Mouse (Mus musculus) neural tube, embryonic 14.5 days (tissue): Measurements from ENCODE around the gene Spag9. TPM values are rescaled to one million over a fixed set of nuclear protein-coding genes. Genes with fewer than 3 reads are reported as not detected.
"Not testable (repeated sequence)": the region's sequence is repeated elsewhere in the genome, so short reads cannot be mapped to it uniquely, and the experiment has no call there.

Experiments
- ATAC-seq: fragments of 200-750 bp; cut with Nextera tagmentation; 2 replicates; pipeline ENCODE4 v1.8.0; 2017; ENCODE audit warnings: low read depth, mild to moderate bottlenecking, moderate TSS enrichment, moderate library complexity
- H3K27ac ChIP-seq: fragments of 300-500 bp; sonication (generic); 2 replicates; pipeline ENCODE4 v1.5.1; 2014; ENCODE audit warnings: low read depth, mild to moderate bottlenecking, control low read depth, low read length, moderate library complexity, mixed read lengths
- H3K27me3 ChIP-seq: fragments of 300-500 bp; sonication (generic); 2 replicates; pipeline ENCODE4 v1.6.1; 2014; ENCODE audit warnings: low read length; ENCODE audit not compliant: control insufficient read depth, insufficient read depth
- H3K36me3 ChIP-seq: fragments of 300-500 bp; sonication (generic); 2 replicates; pipeline ENCODE4 v1.6.1; 2014; ENCODE audit warnings: low read length, mixed read lengths; ENCODE audit not compliant: control insufficient read depth, insufficient read depth
- H3K4me1 ChIP-seq: fragments of 300-500 bp; sonication (generic); 2 replicates; pipeline ENCODE4 v1.6.1; 2014; ENCODE audit warnings: low read length; ENCODE audit not compliant: control insufficient read depth, insufficient read depth
- H3K4me2 ChIP-seq: fragments of 300-500 bp; sonication (generic); 2 replicates; pipeline ENCODE4 v1.6.1; 2014; ENCODE audit warnings: mild to moderate bottlenecking, low read depth, low read length, control low read depth
- H3K4me3 ChIP-seq: fragments of 300-500 bp; sonication (generic); 2 replicates; pipeline ENCODE4 v1.5.1; 2014; ENCODE audit warnings: low read depth, low read length, control low read depth, mixed read lengths
- H3K9ac ChIP-seq: fragments of 300-500 bp; sonication (generic); replicated peaks from 2 replicates; pipeline ENCODE4 v1.6.1; 2014; ENCODE audit warnings: low read depth, mild to moderate bottlenecking, control low read depth, low read length, mixed read lengths
- H3K9me3 ChIP-seq: fragments of 300-500 bp; sonication (generic); 2 replicates; pipeline ENCODE4 v1.6.1; 2016; ENCODE audit warnings: low read length; ENCODE audit not compliant: control insufficient read depth
- WGBS: fragments of 180-500 bp; shearing (Covaris S2); extraction: QIAGEN DNeasy Blood & Tissue Kit; methylation state at CpG from one replicate; pipeline ENCODE4 v1.1.7; 2014; 5-methylcytosine and 5-hydroxymethylcytosine counted together
- polyA plus RNA-seq: library from polyadenylated mRNA; unstranded; fragments of >200 nt; fragmentation: Nextera tagmentation; extraction: Ambion mirVana; gene quantifications from 2 replicates; pipeline ENCODE4 v1.2.1, GENCODE M21; 2014

Spag9 gene
- polyA plus RNA-seq, 1 experiment from 2014 or later = 126 TPM

DNA sequence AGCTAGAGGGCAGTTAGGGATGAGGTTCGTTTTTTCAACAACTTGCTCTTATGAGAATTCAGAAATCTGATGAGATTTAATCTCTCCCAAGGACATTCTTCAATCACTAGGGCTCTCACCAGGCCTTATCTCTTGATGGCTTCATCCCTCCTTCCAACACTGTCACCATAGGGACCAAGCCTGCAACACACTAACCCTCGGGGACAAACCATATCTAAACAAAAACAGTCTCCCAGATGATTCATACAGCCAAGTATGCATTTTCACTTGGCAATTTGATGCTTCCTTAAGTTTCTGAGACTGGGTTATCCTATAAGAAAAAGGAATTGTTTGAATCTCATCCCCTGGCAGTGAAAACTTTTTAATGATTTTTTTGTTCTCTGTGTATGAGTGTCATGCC, 37.1 kb downstream of the Spag9 start:
- Histone ChIP-seq H3K4me1 (no peaks in the 10 kb centered on the region), H3K27ac (no peak overlapping the region), H3K4me3 (no peak overlapping the region), H3K36me3 (no peaks in the 10 kb centered on the region), H3K4me2 (no peak overlapping the region), H3K9ac (no peak overlapping the region), H3K9me3 (no peaks in the 10 kb centered on the region), H3K27me3 (no peaks in the 10 kb centered on the region)
- no peak for ATAC-seq
- 80% methylated on average over 2 of the region's 2 CpGs for WGBS

DNA sequence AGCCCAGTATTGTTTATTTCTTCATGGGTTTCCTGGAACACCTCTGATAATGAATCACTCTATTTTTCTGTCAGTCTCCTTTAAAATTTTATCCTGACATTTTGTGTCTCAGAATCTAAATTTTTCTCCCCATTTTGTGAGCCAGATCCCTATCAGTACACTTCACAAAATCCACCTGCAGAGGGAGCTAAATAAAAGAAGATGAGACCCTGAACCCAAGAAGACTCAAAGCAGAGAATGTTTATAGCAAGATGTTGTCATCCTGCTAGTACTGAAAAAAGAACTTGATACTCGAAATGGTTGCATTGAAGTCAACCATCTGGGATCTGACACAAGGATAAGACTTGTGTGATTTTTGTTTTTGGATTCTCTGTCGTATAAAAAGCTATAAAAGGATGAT, 40.1 kb downstream of the Spag9 start:
- Histone ChIP-seq H3K9ac (no peak overlapping the region), H3K36me3 (no peaks in the 10 kb centered on the region), H3K4me3 (no peak overlapping the region), H3K27me3 (no peaks in the 10 kb centered on the region), H3K27ac (no peak overlapping the region), H3K4me1 (no peaks in the 10 kb centered on the region), H3K9me3 (no peaks in the 10 kb centered on the region), H3K4me2 (no peak overlapping the region)
- ATAC-seq = no peak
- WGBS = 34% methylated on average over 2 of the region's 2 CpGs

DNA sequence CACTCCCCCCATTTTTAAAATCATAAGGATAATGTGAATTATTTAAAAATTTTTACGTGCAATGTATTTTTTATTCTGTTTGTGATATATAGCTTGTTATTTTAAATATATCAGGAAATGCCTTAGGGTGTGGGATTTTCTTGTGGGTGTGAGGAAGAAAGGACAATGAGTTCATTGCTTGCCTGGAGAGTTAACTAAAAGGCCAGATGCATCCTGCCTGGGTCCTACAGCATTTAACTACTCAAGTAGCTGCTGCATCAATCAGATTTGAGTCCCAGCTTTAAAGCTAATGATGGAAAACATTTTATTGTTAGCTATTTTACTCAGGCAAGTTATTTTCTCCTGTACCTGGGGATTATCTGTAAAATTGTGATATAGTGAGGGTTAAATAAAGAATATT, 45.6 kb downstream of the Spag9 start:
- Histone ChIP-seq H3K4me3 (no peak overlapping the region), H3K4me2 (no peak overlapping the region), H3K9me3 (no peaks in the 10 kb centered on the region), H3K36me3 (no peaks in the 10 kb centered on the region), H3K27ac (no peak overlapping the region), H3K27me3 (no peaks in the 10 kb centered on the region), H3K9ac (no peak overlapping the region), H3K4me1 (peaks cover 4% of the 10 kb centered on the region; the same call in 1 of the 2 replicates)
- no peak for ATAC-seq
- 74% methylated on average over 1 of the region's 1 CpGs for WGBS

DNA sequence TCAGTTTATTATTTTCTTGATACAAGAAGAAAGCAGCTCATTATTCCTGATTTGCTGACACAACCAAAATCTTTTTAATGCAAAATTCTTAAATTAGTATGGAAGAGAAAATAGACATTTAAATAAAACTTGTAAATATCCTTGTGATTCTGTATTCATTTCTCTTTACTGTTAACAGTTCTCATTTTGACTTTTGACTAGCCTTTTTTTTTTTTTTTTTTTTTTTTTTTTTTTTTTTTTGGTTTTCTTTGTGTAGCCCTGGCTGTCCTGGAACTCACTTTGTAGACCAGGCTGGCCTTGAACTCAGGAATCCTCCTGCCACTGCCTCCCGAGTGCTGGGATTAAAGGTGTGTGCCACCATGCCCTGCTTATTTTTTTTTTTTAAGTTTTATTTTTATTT, 46.4 kb downstream of the Spag9 start:
- H3K9me3 ChIP-seq, H3K4me2 ChIP-seq, H3K36me3 ChIP-seq, H3K27ac ChIP-seq, H3K27me3 ChIP-seq, H3K4me3 ChIP-seq, ATAC-seq, H3K9ac ChIP-seq: not testable (repeated sequence)
- H3K4me1 ChIP-seq = peaks cover 12% of the 10 kb centered on the region; the same call in 1 of the 2 replicates
- 81% methylated on average over 1 of the region's 1 CpGs for WGBS

DNA sequence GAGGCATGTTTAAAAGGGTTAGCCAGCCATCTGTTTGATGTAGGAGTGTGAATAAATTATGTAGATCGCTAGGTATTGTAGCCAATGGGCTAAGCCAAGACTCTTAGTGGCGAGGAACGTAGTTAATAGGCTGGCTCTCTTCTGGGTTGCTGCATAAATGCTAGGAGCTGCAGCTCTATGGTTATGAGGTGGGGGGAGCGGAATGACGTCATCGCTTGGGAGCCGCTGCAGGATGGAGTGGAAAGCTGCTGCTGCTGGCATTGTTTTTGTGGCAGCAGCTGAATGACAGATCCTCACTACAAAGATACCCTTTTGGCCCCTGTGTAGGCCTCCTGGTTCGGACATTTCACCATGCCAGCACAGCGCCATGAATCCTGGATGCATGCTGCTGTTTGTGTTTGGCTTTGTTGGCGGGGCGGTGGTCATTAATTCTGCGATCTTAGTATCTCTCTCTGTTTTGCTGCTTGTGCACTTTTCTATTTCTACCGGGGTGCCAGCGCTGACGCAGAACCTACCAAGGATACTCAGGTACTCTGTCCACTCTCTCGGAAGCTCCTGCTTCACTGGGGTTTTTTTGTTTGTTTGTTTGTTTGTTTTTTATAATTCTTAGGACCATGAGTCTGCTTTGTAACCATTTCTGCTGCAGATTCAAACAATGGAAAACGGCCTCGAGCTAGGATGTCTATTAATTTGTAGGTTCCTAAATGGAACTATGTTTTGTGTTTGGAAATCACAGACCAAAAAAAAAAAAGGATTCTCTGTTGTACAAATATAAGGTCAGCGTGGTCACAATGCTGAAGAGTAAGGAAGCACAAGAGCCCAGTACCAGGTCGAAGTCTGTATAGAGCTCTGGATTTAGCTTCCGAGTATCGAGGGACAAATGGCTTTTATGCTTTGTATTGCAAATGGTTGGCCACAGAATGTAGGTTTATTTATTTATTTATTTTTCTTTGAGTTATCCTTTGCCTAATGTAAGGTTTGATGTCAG, 48.4 kb downstream of the Spag9 start:
- peak overlapping the region; percentile 48 for H3K4me3 ChIP-seq
- ATAC-seq = peak; percentile 99
- peak overlapping the region; percentile 29; the same call in 1 of the 2 replicates for H3K4me2 ChIP-seq
- peak overlapping the region; percentile 95 for H3K27ac ChIP-seq
- H3K36me3 ChIP-seq = peaks cover 3% of the 10 kb centered on the region; the same call in 1 of the 2 replicates
- H3K9me3 ChIP-seq = no peaks in the 10 kb centered on the region
- no peaks in the 10 kb centered on the region for H3K27me3 ChIP-seq
- under 1% methylated on average over 22 of the region's 22 CpGs for WGBS
- peaks cover 21% of the 10 kb centered on the region; the same call in 1 of the 2 replicates for H3K4me1 ChIP-seq
- peak overlapping the region; percentile 82 for H3K9ac ChIP-seq

GRCm38 (mm10) chr11:94045016-94045415, 49.1 kb downstream of the Spag9 start:
- no peaks in the 10 kb centered on the region for H3K27me3 ChIP-seq
- no peak for ATAC-seq
- peak overlapping the region; percentile 82; the same call in 1 of the 2 replicates for H3K9ac ChIP-seq
- peak overlapping the region; percentile 95; the same call in 1 of the 2 replicates for H3K27ac ChIP-seq
- WGBS = 1% methylated on average over 4 of the region's 4 CpGs
- H3K4me3 ChIP-seq = peak overlapping the region; percentile 48
- H3K9me3 ChIP-seq = no peaks in the 10 kb centered on the region
- peak overlapping the region; percentile 74 for H3K4me2 ChIP-seq
- peaks cover 8% of the 10 kb centered on the region; the same call in 1 of the 2 replicates for H3K36me3 ChIP-seq
- H3K4me1 ChIP-seq = peaks cover 21% of the 10 kb centered on the region; the same call in 1 of the 2 replicates

DNA sequence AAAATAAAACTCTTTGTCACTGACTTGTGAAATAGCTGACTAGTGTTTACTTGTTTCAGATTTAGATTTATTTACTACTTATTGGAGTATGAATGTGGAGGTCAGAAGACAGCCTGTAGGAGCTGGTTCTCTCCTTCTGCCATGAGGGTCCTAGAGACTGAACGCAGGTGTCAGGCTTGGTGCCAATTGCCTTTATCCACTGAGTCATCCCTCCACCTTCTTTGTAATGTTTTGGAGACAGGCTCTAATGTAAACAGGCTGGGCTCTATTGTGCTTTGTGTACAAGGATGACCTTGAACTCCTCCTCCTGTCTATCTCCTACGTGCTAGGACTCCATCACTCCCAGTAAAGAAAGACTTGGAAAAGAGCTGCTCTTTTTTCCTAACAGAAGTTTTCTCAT, 51.4 kb downstream of the Spag9 start:
- no peaks in the 10 kb centered on the region for H3K27me3 ChIP-seq
- 34% methylated on average over 2 of the region's 2 CpGs for WGBS
- peaks cover 19% of the 10 kb centered on the region; the same call in 1 of the 2 replicates for H3K36me3 ChIP-seq
- H3K4me3 ChIP-seq = peak overlapping the region; percentile 48
- no peaks in the 10 kb centered on the region for H3K9me3 ChIP-seq
- no peak overlapping the region for H3K27ac ChIP-seq
- peaks cover 21% of the 10 kb centered on the region; the same call in 1 of the 2 replicates for H3K4me1 ChIP-seq
- 0 out of 2 replicates have a peak overlapping the region, but pooled peaks have one; percentile 8 for H3K9ac ChIP-seq
- H3K4me2 ChIP-seq = peak overlapping the region; percentile 74
- ATAC-seq = no peak

DNA sequence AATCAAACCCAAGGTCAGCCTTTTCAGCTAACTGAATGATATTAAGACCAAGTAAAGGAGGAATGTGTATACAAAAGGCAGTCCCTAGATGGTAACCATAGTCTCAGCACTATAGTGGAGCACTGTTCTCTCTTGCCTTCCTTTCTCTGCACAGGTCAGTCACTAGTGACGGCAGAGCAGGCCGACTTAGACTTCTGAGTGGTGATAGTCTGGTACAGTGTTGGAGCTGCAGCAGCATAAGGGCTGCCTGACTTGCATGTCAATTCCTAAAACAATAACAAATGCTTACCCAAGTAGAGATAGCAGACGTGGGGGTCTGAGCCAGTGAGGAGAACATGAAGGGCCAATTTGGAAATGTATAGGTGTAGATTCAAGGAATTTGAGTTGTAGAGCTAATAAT, 58.3 kb downstream of the Spag9 start:
- H3K4me1 ChIP-seq = peaks cover 6% of the 10 kb centered on the region; the same call in 1 of the 2 replicates
- H3K4me2 ChIP-seq = no peak overlapping the region
- 57% methylated on average over 3 of the region's 3 CpGs for WGBS
- no peak overlapping the region for H3K4me3 ChIP-seq
- H3K27me3 ChIP-seq = no peaks in the 10 kb centered on the region
- H3K27ac ChIP-seq = peak overlapping the region; percentile 63
- no peak; the same call in 1 of the 2 replicates for ATAC-seq
- peaks cover 40% of the 10 kb centered on the region; the same call in 1 of the 2 replicates for H3K36me3 ChIP-seq
- H3K9me3 ChIP-seq = no peaks in the 10 kb centered on the region
- H3K9ac ChIP-seq = no peak overlapping the region

- ATAC-seq = 0 out of 2 replicates have a peak, but pooled peaks have one; percentile 44
- Histone ChIP-seq H3K4me1 (peaks cover 6% of the 10 kb centered on the region; the same call in 1 of the 2 replicates), H3K27me3 (no peaks in the 10 kb centered on the region), H3K36me3 (peaks cover 36% of the 10 kb centered on the region; the same call in 1 of the 2 replicates), H3K4me2 (no peak overlapping the region), H3K4me3 (no peak overlapping the region), H3K27ac (peak overlapping the region; percentile 63; the same call in 1 of the 2 replicates), H3K9me3 (no peaks in the 10 kb centered on the region), H3K9ac (no peak overlapping the region)
- WGBS = 52% methylated on average over 3 of the region's 3 CpGs
Observed at GRCm38 (mm10) chr11:94054901-94055300, 59.0 kb downstream of the Spag9 start.
